Mouse (Mus musculus) CH12.LX (cell line): Measurements from ENCODE around the gene Ogg1. TPM values are rescaled to one million over a fixed set of nuclear protein-coding genes. Genes with fewer than 3 reads are reported as not detected.

ENCODE experiments used
- DNase-seq: peaks from one replicate; pipeline ENCODE4 v3.0.0-alpha.2; 2013; ENCODE audit errors: extremely low read depth
- H3K27ac ChIP-seq: 2 replicates; pipeline ENCODE4 v1.5.1; 2012; ENCODE audit warnings: low read depth, mild to moderate bottlenecking, control low read depth, moderate library complexity; ENCODE audit not compliant: insufficient read depth
- H3K27me3 ChIP-seq: replicated peaks from 2 replicates; pipeline ENCODE3; 2012; ENCODE audit warnings: inconsistent platforms
- H3K36me3 ChIP-seq, 2 experiments: replicated peaks in 1 of 2; 2 replicates each; pipeline versions ENCODE3 to v1.6.1; 2012; ENCODE audit warnings: inconsistent platforms in 1 of 2, low read length in 1 of 2, mild to moderate bottlenecking in 1 of 2, mixed read lengths in 1 of 2, moderate library complexity in 1 of 2; ENCODE audit not compliant: control insufficient read depth in 1 of 2, insufficient read depth in 1 of 2
- H3K4me1 ChIP-seq, 2 experiments: 2 replicates each; pipeline ENCODE4 v1.6.1; 2012; ENCODE audit warnings: inconsistent platforms in 1 of 2, moderate library complexity in 1 of 2; ENCODE audit not compliant: insufficient read depth in 2 of 2, control insufficient read depth in 1 of 2
- H3K4me2 ChIP-seq: 2 replicates; pipeline ENCODE4 v1.6.1; 2012; ENCODE audit warnings: low read depth, mild to moderate bottlenecking, control low read depth; ENCODE audit not compliant: poor library complexity, insufficient read depth, severe bottlenecking
- H3K4me3 ChIP-seq, 3 experiments: fragments of 150-350 bp in 1 of 3; sonication (generic) in 1 of 3; replicated peaks in 1 of 3; 2 replicates each; pipeline versions ENCODE3 to v1.5.1; 2011 to 2012; ENCODE audit warnings: low read depth in 2 of 3, low read length in 2 of 3, mild to moderate bottlenecking in 2 of 3, moderate library complexity in 2 of 3, control low read depth in 1 of 3, improper control_type of control experiment in 1 of 3, inconsistent platforms in 1 of 3, mixed read lengths in 1 of 3; ENCODE audit not compliant: poor library complexity in 1 of 3
- H3K79me2 ChIP-seq: replicated peaks from 2 replicates; pipeline ENCODE4 v1.6.1; 2012; ENCODE audit warnings: mild to moderate bottlenecking, moderate library complexity; ENCODE audit not compliant: control insufficient read depth, poor library complexity, insufficient read depth, severe bottlenecking; ENCODE audit errors: extremely low read depth
- H3K9ac ChIP-seq: 2 replicates; pipeline ENCODE4 v1.6.1; 2012; ENCODE audit warnings: low read depth, mild to moderate bottlenecking, control low read depth, moderate library complexity; ENCODE audit not compliant: insufficient read depth
- H3K9me3 ChIP-seq: replicated peaks from 2 replicates; pipeline ENCODE3; 2012; ENCODE audit warnings: low read length, inconsistent platforms, mixed read lengths
- CHD2 ChIP-seq: IDR thresholded peaks from 2 replicates; pipeline ENCODE4 v1.6.1; 2011; ENCODE audit warnings: low read length, improper control_type of control experiment
- CTCF ChIP-seq, 2 experiments: IDR thresholded peaks in 1 of 2; conservative IDR thresholded peaks in 1 of 2; 2 replicates each; pipeline ENCODE4 v1.5.1; 2011 to 2012; ENCODE audit warnings: low read depth in 2 of 2, low read length in 2 of 2, improper control_type of control experiment in 1 of 2, inconsistent platforms in 1 of 2, mild to moderate bottlenecking in 1 of 2, moderate library complexity in 1 of 2
- ELF1 ChIP-seq: IDR thresholded peaks from 2 replicates; pipeline ENCODE4 v1.6.1; 2014; ENCODE audit warnings: low read depth, mild to moderate bottlenecking, inconsistent platforms, low read length, improper control_type of control experiment
- HCFC1 ChIP-seq: IDR thresholded peaks from 2 replicates; pipeline ENCODE4 v1.6.1; 2012; ENCODE audit warnings: low read depth, mild to moderate bottlenecking, inconsistent platforms, low read length, improper control_type of control experiment
- JUN ChIP-seq: IDR thresholded peaks from 2 replicates; pipeline ENCODE4 v1.6.1; 2011; ENCODE audit warnings: low read depth, mild to moderate bottlenecking, low read length, improper control_type of control experiment, moderate library complexity; ENCODE audit not compliant: insufficient read depth
- KAT2A ChIP-seq: IDR thresholded peaks from 2 replicates; pipeline ENCODE4 v1.6.1; 2012; ENCODE audit warnings: low read length, improper control_type of control experiment, inconsistent platforms; ENCODE audit not compliant: insufficient replicate concordance
- MAZ ChIP-seq: IDR thresholded peaks from 2 replicates; pipeline ENCODE4 v1.6.1; 2012; ENCODE audit warnings: low read depth, mild to moderate bottlenecking, inconsistent platforms, low read length, improper control_type of control experiment, moderate library complexity
- MXI1 ChIP-seq: IDR thresholded peaks from 2 replicates; pipeline ENCODE4 v1.6.1; 2011; ENCODE audit warnings: mild to moderate bottlenecking, low read depth, low read length, improper control_type of control experiment
- POLR2AphosphoS2 ChIP-seq: IDR thresholded peaks from 2 replicates; pipeline ENCODE4 v1.6.1; 2011; ENCODE audit warnings: low read depth, low read length, improper control_type of control experiment
- RAD21 ChIP-seq: IDR thresholded peaks from 2 replicates; pipeline ENCODE4 v1.6.1; 2011; ENCODE audit warnings: low read depth, mild to moderate bottlenecking, low read length, improper control_type of control experiment, moderate library complexity
- RCOR1 ChIP-seq: conservative IDR thresholded peaks from 2 replicates; pipeline ENCODE4 v1.6.1; 2012; ENCODE audit warnings: low read depth, mild to moderate bottlenecking, inconsistent platforms, low read length, improper control_type of control experiment
- SMC3 ChIP-seq: IDR thresholded peaks from 2 replicates; pipeline ENCODE4 v1.6.1; 2011; ENCODE audit warnings: low read depth, low read length, improper control_type of control experiment
- TCF12 ChIP-seq: IDR thresholded peaks from 2 replicates; pipeline ENCODE4 v1.6.1; 2014; ENCODE audit warnings: low read depth, mild to moderate bottlenecking, inconsistent platforms, low read length, improper control_type of control experiment
- UBTF ChIP-seq: IDR thresholded peaks from 2 replicates; pipeline ENCODE4 v1.6.1; 2012; ENCODE audit warnings: low read depth, mild to moderate bottlenecking, inconsistent platforms, low read length, improper control_type of control experiment, moderate library complexity
- USF1 ChIP-seq: IDR thresholded peaks from 2 replicates; pipeline ENCODE4 v1.6.1; 2014; ENCODE audit warnings: low read depth, mild to moderate bottlenecking, inconsistent platforms, low read length, improper control_type of control experiment
- dilution Hi-C: fragments of 300-500 bp; cut with MboI; formaldehyde crosslinking; loops from 2 replicates; pipeline ENCODE4 v1.14.3; 2020; ENCODE audit warnings: low sequenced_read_pairs; ENCODE audit not compliant: extremely low pct_unique_long_range_greater_than_20kb, extremely low pct_ligation_motif_present
- in situ Hi-C: fragments of 300-500 bp; cut with MboI; formaldehyde crosslinking; loops from 3 replicates; pipeline ENCODE4 v1.14.3; 2019; ENCODE audit warnings: low sequenced_read_pairs, low pct_ligation_motif_present, low pct_unique_long_range_greater_than_20kb, mixed read lengths
- polyA plus RNA-seq: library from polyadenylated mRNA; unstranded; fragments of >175 nt; gene quantifications from 2 replicates; pipeline ENCODE4 v1.2.1, GENCODE M21; 2012; ENCODE audit warnings: low read depth; ENCODE audit not compliant: insufficient read length
- total RNA-seq, 2 experiments: library from RNA; depleted of rRNA; stranded (reverse); fragments of 300-350 nt in 1 of 2; fragments of >200 nt in 1 of 2; gene quantifications; 2 replicates each; pipeline ENCODE4 v1.2.3; 2012 to 2014

Ogg1 gene
- total and polyA plus RNA-seq, 3 experiments = 13.8 to 20.1 (median 14.5) TPM

GRCm38 (mm10) chr6:113364518-113365135 is 37.9 kb downstream of the Ogg1 start:
- no peaks in the 10 kb centered on the region for H3K27me3 ChIP-seq
- dilution Hi-C loops = no loop called here
- no peak overlapping the region for H3K27ac ChIP-seq
- no peaks in the 10 kb centered on the region for H3K9me3 ChIP-seq
- H3K4me1 ChIP-seq = peaks cover 12 to 15% of the 10 kb centered on the region in 2 experiments
- in situ Hi-C loops = no loop called here
- H3K79me2 ChIP-seq = no peaks in the 10 kb centered on the region
- no peak overlapping the region for H3K4me2 ChIP-seq
- DNase-seq = no peak
- TF ChIP-seq TCF12 (no peak), JUN (no peak), CTCF (conservative IDR thresholded peaks at IDR 0.05 in 1 of 2, IDR thresholded peaks at IDR 0.05 in 1 of 2; ENCODE audit: low read depth in 2 of 2, low read length in 2 of 2) (no peak), MXI1 (no peak), HCFC1 (no peak), RCOR1 (no peak), UBTF (no peak), KAT2A (no peak), RAD21 (no peak), SMC3 (no peak), ELF1 (no peak), MAZ (no peak), CHD2 (no peak), POLR2AphosphoS2 (no peak)
- TF ChIP-seq, all 38 proteins: peak for 0
- peaks cover 25 to 31% of the 10 kb centered on the region in 2 experiments for H3K36me3 ChIP-seq
- H3K9ac ChIP-seq = no peak overlapping the region
- H3K4me3 ChIP-seq = no peak overlapping the region

DNA sequence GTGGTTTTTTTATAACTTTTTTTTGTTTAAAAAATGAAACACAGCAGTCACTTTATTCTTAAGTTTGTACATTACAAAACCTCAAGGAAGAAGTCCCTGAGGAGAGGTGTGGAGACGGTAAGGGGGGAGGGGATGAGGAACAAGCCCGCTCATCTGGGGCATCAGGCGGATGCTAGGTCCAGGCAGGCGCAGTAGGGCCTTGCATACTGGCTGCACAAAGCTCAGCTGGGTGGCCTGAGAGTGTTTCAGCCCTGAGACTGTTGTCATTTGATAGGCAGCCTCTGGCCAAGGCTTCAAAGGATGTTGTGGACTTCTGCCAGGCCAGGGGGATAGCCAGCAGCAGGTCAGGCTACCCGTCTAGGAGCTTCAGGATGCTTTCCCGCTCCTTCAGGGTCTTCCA is 39.9 kb downstream of the Ogg1 start:
- Histone ChIP-seq H3K79me2 (no peaks in the 10 kb centered on the region), H3K9me3 (no peaks in the 10 kb centered on the region)
- dilution Hi-C loops = no loop called here
- no peak for DNase-seq
- TF ChIP-seq ELF1 (no peak), USF1 (no peak)
- TF ChIP-seq, all 38 proteins: peak for 0
- Histone ChIP-seq H3K9ac (no peak overlapping the region), H3K4me1 (peaks cover 6% of the 10 kb centered on the region in 2 experiments), H3K36me3 (peaks cover 43 to 51% of the 10 kb centered on the region in 2 experiments), H3K27ac (no peak overlapping the region), H3K27me3 (no peaks in the 10 kb centered on the region), H3K4me2 (no peak overlapping the region), H3K4me3 (no peak overlapping the region)
- in situ Hi-C loops = no loop called here
